Mouse (Mus musculus) C2C12 (cell line): Measurements from ENCODE around the gene Fbxo42. TPM values are rescaled to one million over a fixed set of nuclear protein-coding genes. Genes with fewer than 3 reads are reported as not detected.

Source experiments
- H3K27me3 ChIP-seq: one replicate; pipeline ENCODE4 v1.6.1; 2011; ENCODE audit not compliant: control insufficient read depth, insufficient read depth, insufficient read length
- H3K36me3 ChIP-seq: one replicate; pipeline ENCODE4 v1.6.1; 2011; ENCODE audit not compliant: control insufficient read depth, insufficient read depth
- H3K4me3 ChIP-seq: one replicate; pipeline ENCODE4 v1.5.1; 2011; ENCODE audit warnings: mild to moderate bottlenecking, control low read depth; ENCODE audit not compliant: poor library complexity, insufficient read depth, severe bottlenecking
- H3K79me2 ChIP-seq: one replicate; pipeline ENCODE4 v1.6.1; 2011; ENCODE audit not compliant: control insufficient read depth, insufficient read depth
- H3K79me3 ChIP-seq: one replicate; pipeline ENCODE4 v1.6.1; 2011; ENCODE audit warnings: low read depth, control low read depth
- H3ac ChIP-seq: one replicate; pipeline ENCODE3; 2011; ENCODE audit warnings: low read depth; ENCODE audit not compliant: control insufficient read depth, insufficient read length
- CEBPB ChIP-seq: IDR thresholded peaks from one replicate; pipeline ENCODE4 v1.6.1; 2011; ENCODE audit warnings: low read depth, mild to moderate bottlenecking, control low read depth, moderate library complexity
- CTCF ChIP-seq: IDR thresholded peaks from one replicate; pipeline ENCODE4 v1.5.1; 2011; ENCODE audit not compliant: control insufficient read depth, insufficient read depth, insufficient read length
- FOSL1 ChIP-seq: IDR thresholded peaks from one replicate; pipeline ENCODE4 v1.8.0; 2011; ENCODE audit warnings: mild to moderate bottlenecking, low read length; ENCODE audit not compliant: poor library complexity, insufficient read depth, severe bottlenecking
- MAX ChIP-seq: IDR thresholded peaks from one replicate; pipeline ENCODE4 v1.6.1; 2011; ENCODE audit warnings: mild to moderate bottlenecking, control low read depth
- MYOD1 ChIP-seq: IDR thresholded peaks from one replicate; pipeline ENCODE4 v1.6.1; 2011; ENCODE audit warnings: low read depth; ENCODE audit not compliant: control insufficient read depth, insufficient read length
- MYOG ChIP-seq: IDR thresholded peaks from one replicate; pipeline ENCODE4 v1.6.1; 2011; ENCODE audit not compliant: control insufficient read depth, insufficient read length; ENCODE audit errors: extremely low read depth
- USF1 ChIP-seq: IDR thresholded peaks from one replicate; pipeline ENCODE4 v1.6.1; 2011; ENCODE audit warnings: low read depth, mild to moderate bottlenecking, control low read depth, moderate library complexity
- polyA plus RNA-seq: library from polyadenylated mRNA; unstranded; fragments of >200 nt; fragmentation: generic; extraction: Trizol; gene quantifications from one replicate; pipeline ENCODE4 v1.2.1, GENCODE M21; 2012; ENCODE audit warnings: missing spikeins

Gene Fbxo42
- polyA plus RNA-seq, 1 experiment, result 11.6 TPM

DNA sequence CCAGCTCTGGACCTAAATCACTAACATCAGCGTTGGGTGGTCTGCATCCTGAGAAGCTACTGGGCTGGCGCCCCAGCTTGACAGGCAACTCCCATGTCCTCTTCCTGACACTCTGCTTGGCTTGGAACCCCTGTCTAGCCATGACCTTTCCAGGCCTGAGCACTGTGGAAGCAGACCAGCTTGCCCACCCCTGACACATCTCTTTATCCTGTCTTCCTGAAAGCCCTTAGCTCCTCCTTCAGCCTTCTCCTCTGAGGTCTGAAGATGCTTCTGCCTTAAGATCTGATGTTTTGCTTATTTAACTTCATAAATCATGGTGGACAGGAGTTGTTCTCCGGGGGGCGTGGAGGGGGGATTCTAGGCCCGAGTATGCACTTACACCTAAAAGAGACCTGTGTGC, 95.9 kb downstream of the Fbxo42 start:
- Histone ChIP-seq H3K27me3 (no peaks in the 10 kb centered on the region), H3K79me3 (peaks cover 5% of the 10 kb centered on the region), H3K36me3 (no peaks in the 10 kb centered on the region), H3ac (no peak overlapping the region), H3K79me2 (peaks cover 26% of the 10 kb centered on the region), H3K4me3 (no peak overlapping the region)
- TF ChIP-seq MYOD1 (no peak), MYOG (no peak), CEBPB (no peak), FOSL1 (no peak), MAX (no peak), USF1 (no peak), CTCF (no peak)

DNA sequence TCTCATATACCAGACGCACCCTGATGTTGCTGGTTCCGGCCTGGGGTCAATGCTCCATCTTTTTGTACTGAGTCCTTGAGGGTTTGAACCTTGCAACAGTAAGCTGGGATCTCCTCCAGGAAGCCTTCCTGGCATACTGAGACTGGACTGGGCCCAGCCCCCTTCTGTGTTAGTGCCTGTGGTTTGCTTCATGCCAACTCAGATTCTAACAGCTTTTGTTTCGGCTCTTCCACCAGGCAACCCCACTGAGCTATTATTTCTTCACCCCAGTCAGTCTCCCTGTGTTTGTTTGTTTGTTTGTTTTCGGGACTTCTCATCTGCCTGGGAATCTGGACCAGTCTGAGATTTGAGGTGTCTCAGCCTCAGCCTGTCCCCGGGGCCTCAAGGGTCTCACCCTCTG, 96.7 kb downstream of the Fbxo42 start:
- no peaks in the 10 kb centered on the region for H3K27me3 ChIP-seq
- peaks cover 5% of the 10 kb centered on the region for H3K79me3 ChIP-seq
- peaks cover 26% of the 10 kb centered on the region for H3K79me2 ChIP-seq
- TF ChIP-seq CTCF (no peak), USF1 (no peak), MAX (no peak), MYOG (no peak), FOSL1 (no peak), CEBPB (no peak), MYOD1 (no peak)
- peak overlapping the region; percentile 62 for H3ac ChIP-seq
- peak overlapping the region; percentile 30 for H3K4me3 ChIP-seq
- H3K36me3 ChIP-seq, result peaks cover 6% of the 10 kb centered on the region

DNA sequence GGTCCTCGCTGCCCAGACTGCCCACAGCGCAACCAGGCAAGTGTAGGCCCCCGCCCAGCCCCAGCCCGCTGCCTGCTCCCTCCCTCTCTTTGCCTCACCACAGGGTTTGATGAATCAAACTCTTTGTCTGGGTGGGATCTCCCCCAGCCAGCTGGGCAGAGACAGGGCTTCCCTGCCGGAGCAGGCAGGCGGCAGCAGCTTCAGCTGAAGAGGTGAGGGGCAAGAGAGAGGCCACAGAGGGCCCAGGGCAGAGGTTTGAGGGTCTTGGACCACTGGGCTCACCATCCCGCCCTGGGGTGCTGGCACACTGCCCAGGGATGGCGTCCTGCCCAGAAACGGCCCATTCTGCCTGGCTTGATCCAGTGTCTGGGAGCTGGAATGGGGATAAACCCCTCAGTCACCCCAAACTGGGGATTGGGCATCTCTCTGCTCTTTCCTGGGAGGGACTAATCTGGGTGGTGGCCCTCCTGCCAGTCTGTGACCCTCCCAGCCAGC, 97.3 kb downstream of the Fbxo42 start:
- H3K27me3 ChIP-seq, result no peaks in the 10 kb centered on the region
- H3K79me2 ChIP-seq, result peaks cover 26% of the 10 kb centered on the region
- H3K79me3 ChIP-seq, result peaks cover 5% of the 10 kb centered on the region
- H3K36me3 ChIP-seq, result peaks cover 8% of the 10 kb centered on the region
- peak overlapping the region; percentile 30 for H3K4me3 ChIP-seq
- peak overlapping the region; percentile 62 for H3ac ChIP-seq
- TF ChIP-seq USF1 (no peak), CTCF (no peak), MYOG (no peak), CEBPB (no peak), MAX (no peak)

DNA sequence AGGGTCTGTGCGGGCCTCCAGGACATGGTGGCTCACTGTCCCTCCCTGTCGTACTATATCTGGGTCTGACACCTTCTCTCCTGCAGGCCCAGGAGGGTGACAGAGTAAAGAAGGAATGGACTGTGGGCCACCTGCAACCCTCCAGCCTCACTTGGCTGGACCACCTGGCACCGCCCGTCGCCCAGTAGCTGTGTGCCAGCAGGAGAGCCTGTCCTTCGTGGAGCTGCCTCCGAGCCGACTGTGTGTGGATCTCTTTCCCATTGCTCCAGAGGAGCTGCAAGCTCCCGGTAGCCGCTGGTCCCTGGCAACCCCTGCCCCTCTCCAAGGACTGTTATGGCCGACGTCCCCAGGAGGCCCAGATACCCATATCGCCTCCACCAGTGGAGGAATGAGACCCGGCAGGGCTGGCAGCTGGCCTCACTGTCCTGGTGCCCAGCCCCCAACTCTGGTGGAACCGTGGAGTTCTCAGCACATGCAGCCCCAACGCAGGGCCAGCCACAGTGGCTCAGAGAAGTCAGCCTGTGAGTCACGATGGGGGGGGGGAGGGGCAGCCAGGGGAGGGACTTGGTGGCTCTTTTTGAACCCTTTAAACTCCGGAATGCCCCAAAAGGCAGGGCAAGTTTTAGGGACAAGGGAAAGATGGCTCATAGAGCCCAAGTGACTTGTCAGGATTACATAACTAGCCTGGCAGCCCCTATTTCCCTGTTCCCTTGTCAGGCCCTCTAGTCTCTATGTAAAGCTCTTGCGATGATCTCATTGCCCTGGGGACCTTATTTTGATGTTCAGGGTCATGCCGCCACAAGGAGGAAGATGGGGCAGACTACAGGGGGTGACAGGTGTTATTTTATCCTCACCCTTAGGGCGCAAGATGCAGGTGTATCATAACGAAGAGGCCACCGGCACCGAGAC, 98.6 kb downstream of the Fbxo42 start:
- Histone ChIP-seq H3ac (peak overlapping the region; percentile 81), H3K79me2 (peaks cover 17% of the 10 kb centered on the region), H3K27me3 (no peaks in the 10 kb centered on the region), H3K36me3 (peaks cover 15% of the 10 kb centered on the region), H3K79me3 (peaks cover 3% of the 10 kb centered on the region), H3K4me3 (peak overlapping the region; percentile 24)
- TF ChIP-seq CEBPB (no peak), MYOD1 (peak; percentile 38)

DNA sequence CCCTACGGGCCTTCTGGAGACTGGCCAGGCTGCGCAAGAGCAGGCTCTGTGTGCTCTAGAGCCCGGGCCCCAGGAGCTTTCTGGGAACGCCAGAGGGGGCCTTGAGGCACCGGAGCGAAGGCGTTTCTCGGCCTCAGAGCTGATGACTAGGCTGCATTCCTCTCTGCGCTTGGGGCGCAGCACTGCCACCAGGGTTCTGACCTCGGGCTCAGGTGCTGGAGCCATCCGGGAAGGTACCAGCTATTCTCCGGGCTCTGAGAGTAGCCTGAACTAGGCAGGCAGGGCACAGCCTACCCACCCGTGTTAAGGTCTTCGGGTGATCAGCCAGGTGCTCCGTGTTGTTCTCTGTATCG, 99.3 kb downstream of the Fbxo42 start:
- H3K79me2 ChIP-seq, result peaks cover 17% of the 10 kb centered on the region
- no peak for TF ChIP-seq CTCF
- TF ChIP-seq MAX, result no peak
- TF ChIP-seq USF1, result no peak
- H3ac ChIP-seq, result no peak overlapping the region
- peak overlapping the region; percentile 24 for H3K4me3 ChIP-seq
- peaks cover 21% of the 10 kb centered on the region for H3K36me3 ChIP-seq
- H3K79me3 ChIP-seq, result peaks cover 2% of the 10 kb centered on the region
- no peaks in the 10 kb centered on the region for H3K27me3 ChIP-seq
